Mouse (Mus musculus) kidney, adult 2 months (tissue): ENCODE results near the gene Aplnr.

ENCODE experiments used
- CTCF ChIP-seq: fragments of 200-500 bp; conservative IDR thresholded peaks from 2 replicates; pipeline ENCODE4 v1.5.1; 2011; ENCODE audit warnings: low read depth, mild to moderate bottlenecking, control low read depth, low read length, moderate library complexity, mixed read lengths; ENCODE audit not compliant: insufficient read depth, insufficient read length
- POLR2A ChIP-seq: fragments of 200-500 bp; IDR thresholded peaks from one replicate; pipeline ENCODE4 v1.6.1; 2011; ENCODE audit warnings: low read depth, low read length, control low read depth

- no peak for TF ChIP-seq CTCF
- no peak for TF ChIP-seq POLR2A
These were observed 44.7 kb upstream of the Aplnr start for GRCm38 (mm10) chr2:85091325-85091724.
